Mouse (Mus musculus) lung, embryonic 16.5 days (tissue): ENCODE measurements around the gene Drp2. TPM values are rescaled to one million over a fixed set of nuclear protein-coding genes. Genes with fewer than 3 reads are reported as not detected.

Experiments used
- ATAC-seq: fragments of 200-750 bp; cut with Nextera tagmentation; 2 replicates; pipeline ENCODE4 v1.8.0; 2017; ENCODE audit warnings: low read depth, mild to moderate bottlenecking, moderate library complexity
- H3K27ac ChIP-seq: fragments of 300-500 bp; sonication (generic); 2 replicates; pipeline ENCODE4 v1.5.1; 2014; ENCODE audit warnings: mild to moderate bottlenecking, control low read depth, low read length
- H3K27me3 ChIP-seq: fragments of 300-500 bp; sonication (generic); 2 replicates; pipeline ENCODE4 v1.6.1; 2014; ENCODE audit warnings: low read depth, low read length, mixed read lengths; ENCODE audit not compliant: control insufficient read depth, insufficient read depth
- H3K36me3 ChIP-seq: fragments of 300-500 bp; sonication (generic); 2 replicates; pipeline ENCODE4 v1.6.1; 2014; ENCODE audit warnings: low read length; ENCODE audit not compliant: control insufficient read depth, insufficient read depth
- H3K4me1 ChIP-seq: fragments of 300-500 bp; sonication (generic); replicated peaks from 2 replicates; pipeline ENCODE4 v1.6.1; 2014; ENCODE audit warnings: low read length, mixed read lengths; ENCODE audit not compliant: control insufficient read depth, insufficient read depth
- H3K4me2 ChIP-seq: fragments of 300-500 bp; sonication (generic); 2 replicates; pipeline ENCODE4 v1.6.1; 2014; ENCODE audit warnings: low read depth, low read length, control low read depth
- H3K4me3 ChIP-seq: fragments of 300-500 bp; sonication (generic); 2 replicates; pipeline ENCODE4 v1.5.1; 2014; ENCODE audit warnings: mild to moderate bottlenecking, low read length, control low read depth
- H3K9ac ChIP-seq: fragments of 300-500 bp; sonication (generic); 2 replicates; pipeline ENCODE4 v1.6.1; 2014; ENCODE audit warnings: low read length, control low read depth
- H3K9me3 ChIP-seq: fragments of 300-500 bp; sonication (generic); 2 replicates; pipeline ENCODE4 v1.6.1; 2016; ENCODE audit warnings: low read length; ENCODE audit not compliant: control insufficient read depth
- WGBS: fragments of 180-500 bp; shearing (Covaris S2); extraction: QIAGEN DNeasy Blood & Tissue Kit; methylation state at CpG from one replicate; pipeline ENCODE4 v1.1.7; 2014; 5-methylcytosine and 5-hydroxymethylcytosine counted together
- polyA plus RNA-seq: library from polyadenylated mRNA; unstranded; fragments of >200 nt; fragmentation: Nextera tagmentation; extraction: Ambion mirVana; gene quantifications from 2 replicates; pipeline ENCODE4 v1.2.1, GENCODE M21; 2015

The Drp2 gene
- polyA plus RNA-seq, 1 experiment from 2014 or later = 0.41 TPM

DNA sequence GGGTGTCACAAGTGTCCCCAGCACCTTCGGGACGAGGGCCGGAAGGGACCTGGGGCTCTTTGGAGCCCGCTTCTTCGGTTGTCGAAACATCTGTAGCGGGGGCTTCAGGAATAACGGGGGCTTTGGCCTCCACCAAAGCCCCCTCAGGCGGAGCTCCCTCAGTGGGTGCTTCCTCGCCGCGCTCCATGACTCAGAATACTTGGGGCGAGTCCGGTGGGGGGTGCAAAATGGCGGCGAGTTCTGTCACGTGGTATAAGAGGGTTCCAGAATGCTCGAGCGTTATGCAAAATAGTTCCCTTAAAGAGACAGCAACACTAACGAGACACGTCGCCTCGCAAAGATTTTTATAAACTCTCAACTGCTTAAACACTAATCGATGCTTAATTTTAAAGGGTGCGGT is 71.9 kb downstream of the Drp2 start, which contains the start of gene Taf7l:
Gene Taf7l (minus strand): TSS at position 201 of the 400 bp plus-strand sequence.
- no peak within 1 kb of the TSS for H3K4me3 ChIP-seq
- WGBS = 88% methylated on average over 25 of the region's 25 CpGs
- ATAC-seq = no peak
- no peak within 1 kb of the TSS for H3K9ac ChIP-seq
- H3K9me3 ChIP-seq = peaks cover 15% of the 10 kb centered on the region
- no peaks in the 10 kb centered on the region for H3K27me3 ChIP-seq
- no peaks in the 10 kb centered on the region for H3K36me3 ChIP-seq
- no peak within 1 kb of the TSS for H3K4me2 ChIP-seq
- no peaks in the 10 kb centered on the region for H3K4me1 ChIP-seq
- H3K27ac ChIP-seq = no peak within 1 kb of the TSS

DNA sequence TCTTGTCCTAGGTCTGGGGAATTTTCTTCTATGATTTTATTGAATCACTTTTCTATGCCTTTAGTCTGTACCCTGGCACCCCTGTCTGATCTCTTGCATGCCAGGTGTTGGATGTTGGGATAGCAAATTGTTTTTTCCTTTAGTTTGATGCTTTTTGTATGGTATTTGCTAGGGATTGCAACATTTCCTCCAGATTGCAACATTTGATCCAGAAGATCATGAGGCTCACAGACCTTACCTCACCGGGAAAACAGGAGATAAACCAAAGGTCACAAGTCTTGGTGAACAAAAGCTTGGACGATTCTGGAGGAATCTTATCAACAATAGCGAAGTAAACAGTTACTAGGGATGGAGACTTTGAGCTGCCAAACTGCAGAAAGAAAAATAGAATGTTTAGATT is 77.4 kb downstream of the Drp2 start:
- no peaks in the 10 kb centered on the region for H3K4me1 ChIP-seq
- H3K27ac ChIP-seq = no peak overlapping the region
- no peak overlapping the region for H3K4me3 ChIP-seq
- no peak for ATAC-seq
- no peaks in the 10 kb centered on the region for H3K27me3 ChIP-seq
- H3K9me3 ChIP-seq = no peaks in the 10 kb centered on the region
- H3K9ac ChIP-seq = no peak overlapping the region
- no peaks in the 10 kb centered on the region for H3K36me3 ChIP-seq
- no peak overlapping the region for H3K4me2 ChIP-seq
- 34% methylated on average over 3 of the region's 3 CpGs for WGBS

GRCm38 (mm10) chrX:134500651-134501050 is 96.3 kb downstream of the Drp2 start:
- H3K9me3 ChIP-seq = no peaks in the 10 kb centered on the region
- no peaks in the 10 kb centered on the region for H3K4me1 ChIP-seq
- H3K27me3 ChIP-seq = no peaks in the 10 kb centered on the region
- no peak overlapping the region for H3K4me2 ChIP-seq
- H3K27ac ChIP-seq = no peak overlapping the region
- ATAC-seq = no peak
- WGBS = 81% methylated on average over 8 of the region's 8 CpGs
- H3K9ac ChIP-seq = no peak overlapping the region
- H3K4me3 ChIP-seq = no peak overlapping the region
- H3K36me3 ChIP-seq = no peaks in the 10 kb centered on the region

Other genes with a start within 250 kb of the Drp2 start
- gene Xkrx, start 242.5 kb upstream of the Drp2 start, polyA plus RNA-seq = 0.35 and 0.38 TPM in 2 replicates
- not detected in 2 replicates for gene Arl13a, start 217.1 kb upstream of the Drp2 start, polyA plus RNA-seq
- 1.6 and 1.9 TPM in 2 replicates for gene Nox1, start 182.6 kb upstream of the Drp2 start, polyA plus RNA-seq
- 20.1 and 20.4 TPM in 2 replicates for gene Trmt2b, start 127.6 kb upstream of the Drp2 start, polyA plus RNA-seq
- gene Tmem35a, start 109.3 kb upstream of the Drp2 start, polyA plus RNA-seq = 3.6 and 4.4 TPM in 2 replicates
- 29.5 and 34.5 TPM in 2 replicates for gene Cenpi, start 96.5 kb upstream of the Drp2 start, polyA plus RNA-seq
- not detected in 2 replicates for gene Taf7l, start 71.9 kb downstream of the Drp2 start, polyA plus RNA-seq
- 58.2 and 58.4 TPM in 2 replicates for gene Timm8a1, start 137.3 kb downstream of the Drp2 start, polyA plus RNA-seq
- gene Btk, start 179.0 kb downstream of the Drp2 start, polyA plus RNA-seq = 1.9 and 2.1 TPM in 2 replicates
- 359 and 439 TPM in 2 replicates for gene Rpl36a, start 181.1 kb downstream of the Drp2 start, polyA plus RNA-seq
- 6.9 TPM in 2 replicates for gene Gla, start 196.6 kb downstream of the Drp2 start, polyA plus RNA-seq
- 160 and 172 TPM in 2 replicates for gene Hnrnph2, start 196.6 kb downstream of the Drp2 start, polyA plus RNA-seq